Mouse (Mus musculus) skeletal muscle tissue, postnatal 0 days (tissue): ENCODE data around the gene Gm7257. TPM values are rescaled to one million over a fixed set of nuclear protein-coding genes. Genes with fewer than 3 reads are reported as not detected.

ENCODE experiments used
- polyA plus RNA-seq: library from polyadenylated mRNA; unstranded; fragments of >200 nt; fragmentation: Nextera tagmentation; extraction: Ambion mirVana; gene quantifications from 2 replicates; pipeline ENCODE4 v1.2.1, GENCODE M21; 2015

The Gm7257 gene
- polyA plus RNA-seq = not detected in 2 replicates

GRCm38 (mm10) chr9:36431584-36431983 is at the start of gene Gm7257:
Gene Gm7257, plus strand, starts transcription at chr9:36431884.

GRCm38 (mm10) chr9:36475338-36475737 is 43.7 kb downstream of the Gm7257 start, which contains the start of gene Gm9513:
Gene Gm9513, plus strand, starts transcription at chr9:36475638.

Other genes starting within 250 kb of the Gm7257 start
- gene Gm9513, start 43.8 kb downstream of the Gm7257 start, polyA plus RNA-seq = not detected in 2 replicates
- gene Gm5615, start 110.1 kb downstream of the Gm7257 start, polyA plus RNA-seq = not detected in 2 replicates
- gene Gm17689, start 150.8 kb downstream of the Gm7257 start, polyA plus RNA-seq = not detected in 2 replicates
- gene A630095E13Rik, start 211.5 kb downstream of the Gm7257 start, polyA plus RNA-seq = not detected in 2 replicates